Mouse (Mus musculus): ENCODE measurements around the gene Atp7b. TPM values are rescaled to one million over a fixed set of nuclear protein-coding genes. Genes with fewer than 3 reads are reported as not detected.

Atp7b gene
- polyA plus RNA-seq, 1 experiment from 2014 or later: 1.4 TPM

GRCm38 (mm10) chr8:21966646-21967045 lies 93.5 kb downstream of the Atp7b start:
- Histone ChIP-seq H3K4me3 (ENCODE audit: low read depth, low read length) (no peak overlapping the region), H3K27ac (ENCODE audit: low read depth, low read length) (no peak overlapping the region), H3K4me2 (ENCODE audit: low read depth, low read length) (no peak overlapping the region), H3K9me3 (ENCODE audit: control insufficient read depth, low read length) (no peaks in the 10 kb centered on the region), H3K27me3 (ENCODE audit: control insufficient read depth, insufficient read depth, low read length) (no peaks in the 10 kb centered on the region), H3K36me3 (ENCODE audit: control insufficient read depth, insufficient read depth, low read length) (no peaks in the 10 kb centered on the region), H3K4me1 (ENCODE audit: control insufficient read depth, insufficient read depth, low read length) (no peaks in the 10 kb centered on the region), H3K9ac (replicated peaks; ENCODE audit: low read depth, low read length) (no peak overlapping the region)
- 65% methylated on average over 1 of the region's 1 CpGs for WGBS
- no peak for ATAC-seq (ENCODE audit: low read depth)

- no peaks in the 10 kb centered on the region for H3K27me3 ChIP-seq (ENCODE audit: control insufficient read depth, insufficient read depth, low read length)
- H3K36me3 ChIP-seq (ENCODE audit: control insufficient read depth, insufficient read depth, low read length): no peaks in the 10 kb centered on the region
- H3K4me1 ChIP-seq (ENCODE audit: control insufficient read depth, insufficient read depth, low read length): no peaks in the 10 kb centered on the region
- H3K9ac ChIP-seq (replicated peaks; ENCODE audit: low read depth, low read length): no peak within 1 kb of the TSS
- no peak within 1 kb of the TSS for H3K4me2 ChIP-seq (ENCODE audit: low read depth, low read length)
- no peaks in the 10 kb centered on the region for H3K9me3 ChIP-seq (ENCODE audit: control insufficient read depth, low read length)
- ATAC-seq (ENCODE audit: low read depth): no peak
- H3K27ac ChIP-seq (ENCODE audit: low read depth, low read length): no peak within 1 kb of the TSS
- 94% methylated on average over 2 of the region's 2 CpGs for WGBS
- H3K4me3 ChIP-seq (ENCODE audit: low read depth, low read length): no peak within 1 kb of the TSS
Measured at GRCm38 (mm10) chr8:21958414-21958813, 101.7 kb downstream of the Atp7b start, which contains the start of gene Fam90a1a. TSS of gene Fam90a1a (plus strand) at chr8:21958714.

- WGBS: 87% methylated on average over 3 of the region's 3 CpGs
- ATAC-seq (ENCODE audit: low read depth): no peak
- Histone ChIP-seq H3K9me3 (ENCODE audit: control insufficient read depth, low read length) (no peaks in the 10 kb centered on the region), H3K9ac (replicated peaks; ENCODE audit: low read depth, low read length) (no peak overlapping the region), H3K27ac (ENCODE audit: low read depth, low read length) (no peak overlapping the region), H3K4me3 (ENCODE audit: low read depth, low read length) (no peak overlapping the region), H3K4me1 (ENCODE audit: control insufficient read depth, insufficient read depth, low read length) (no peaks in the 10 kb centered on the region), H3K27me3 (ENCODE audit: control insufficient read depth, insufficient read depth, low read length) (no peaks in the 10 kb centered on the region), H3K36me3 (ENCODE audit: control insufficient read depth, insufficient read depth, low read length) (no peaks in the 10 kb centered on the region), H3K4me2 (ENCODE audit: low read depth, low read length) (no peak overlapping the region)
Measured at GRCm38 (mm10) chr8:21956336-21956735, 103.8 kb downstream of the Atp7b start.

- no peak for ATAC-seq (ENCODE audit: low read depth)
- 8% methylated on average over 9 of the region's 9 CpGs for WGBS
Measured at GRCm38 (mm10) chr8:21955321-21955720, 104.8 kb downstream of the Atp7b start.

GRCm38 (mm10) chr8:21947311-21948017 lies 112.6 kb downstream of the Atp7b start:
- H3K4me1 ChIP-seq (ENCODE audit: control insufficient read depth, insufficient read depth, low read length): no peaks in the 10 kb centered on the region
- H3K36me3 ChIP-seq (ENCODE audit: control insufficient read depth, insufficient read depth, low read length): no peaks in the 10 kb centered on the region
- no peak overlapping the region for H3K4me2 ChIP-seq (ENCODE audit: low read depth, low read length)
- H3K27ac ChIP-seq (ENCODE audit: low read depth, low read length): no peak overlapping the region
- H3K9ac ChIP-seq (replicated peaks; ENCODE audit: low read depth, low read length): no peak overlapping the region
- H3K27me3 ChIP-seq (ENCODE audit: control insufficient read depth, insufficient read depth, low read length): no peaks in the 10 kb centered on the region
- H3K4me3 ChIP-seq (ENCODE audit: low read depth, low read length): no peak overlapping the region
- H3K9me3 ChIP-seq (ENCODE audit: control insufficient read depth, low read length): no peaks in the 10 kb centered on the region
- ATAC-seq (ENCODE audit: low read depth): no peak
- 63% methylated on average over 9 of the region's 9 CpGs for WGBS

More at GRCm38 (mm10) chr8:21955321-21955720, 104.8 kb downstream of the Atp7b start:
- no peak overlapping the region for H3K4me3 ChIP-seq (ENCODE audit: low read depth, low read length)
- no peaks in the 10 kb centered on the region for H3K9me3 ChIP-seq (ENCODE audit: control insufficient read depth, low read length)
- no peaks in the 10 kb centered on the region for H3K4me1 ChIP-seq (ENCODE audit: control insufficient read depth, insufficient read depth, low read length)
- H3K36me3 ChIP-seq (ENCODE audit: control insufficient read depth, insufficient read depth, low read length): no peaks in the 10 kb centered on the region
- no peak overlapping the region for H3K4me2 ChIP-seq (ENCODE audit: low read depth, low read length)
- H3K27ac ChIP-seq (ENCODE audit: low read depth, low read length): no peak overlapping the region
- no peak overlapping the region for H3K9ac ChIP-seq (replicated peaks; ENCODE audit: low read depth, low read length)
- no peaks in the 10 kb centered on the region for H3K27me3 ChIP-seq (ENCODE audit: control insufficient read depth, insufficient read depth, low read length)

GRCm38 (mm10) chr8:21946462-21946861 lies 113.6 kb downstream of the Atp7b start, which contains the start of gene Defb13:
TSS of gene Defb13 (plus strand) at chr8:21946762.
- H3K4me1 ChIP-seq (ENCODE audit: control insufficient read depth, insufficient read depth, low read length): no peaks in the 10 kb centered on the region
- no peaks in the 10 kb centered on the region for H3K27me3 ChIP-seq (ENCODE audit: control insufficient read depth, insufficient read depth, low read length)
- WGBS: 75% methylated on average over 6 of the region's 6 CpGs
- H3K36me3 ChIP-seq (ENCODE audit: control insufficient read depth, insufficient read depth, low read length): no peaks in the 10 kb centered on the region
- H3K27ac ChIP-seq (ENCODE audit: low read depth, low read length): no peak within 1 kb of the TSS
- no peak within 1 kb of the TSS for H3K4me3 ChIP-seq (ENCODE audit: low read depth, low read length)
- H3K4me2 ChIP-seq (ENCODE audit: low read depth, low read length): no peak within 1 kb of the TSS
- H3K9ac ChIP-seq (replicated peaks; ENCODE audit: low read depth, low read length): no peak within 1 kb of the TSS
- ATAC-seq (ENCODE audit: low read depth): no peak
- H3K9me3 ChIP-seq (ENCODE audit: control insufficient read depth, low read length): no peaks in the 10 kb centered on the region

Other genes starting within 250 kb of the Atp7b start
- gene Defb50, start 236.8 kb downstream of the Atp7b start, polyA plus RNA-seq (2014; fragmentation: Nextera tagmentation; extraction: Ambion mirVana): not detected in 2 replicates
- gene Defb2, start 220.4 kb downstream of the Atp7b start, polyA plus RNA-seq (2014; fragmentation: Nextera tagmentation; extraction: Ambion mirVana): not detected in 2 replicates
- not detected in 2 replicates for gene Defb10, start 201.4 kb downstream of the Atp7b start, polyA plus RNA-seq (2014; fragmentation: Nextera tagmentation; extraction: Ambion mirVana)
- not detected in 2 replicates for gene Defb9, start 174.9 kb downstream of the Atp7b start, polyA plus RNA-seq (2014; fragmentation: Nextera tagmentation; extraction: Ambion mirVana)
- gene Defb11, start 153.9 kb downstream of the Atp7b start, polyA plus RNA-seq (2014; fragmentation: Nextera tagmentation; extraction: Ambion mirVana): not detected in 2 replicates
- not detected in 2 replicates for gene Defb15, start 127.6 kb downstream of the Atp7b start, polyA plus RNA-seq (2014; fragmentation: Nextera tagmentation; extraction: Ambion mirVana)
- not detected in 2 replicates for gene Defb35, start 122.0 kb downstream of the Atp7b start, polyA plus RNA-seq (2014; fragmentation: Nextera tagmentation; extraction: Ambion mirVana)
- not detected in 2 replicates for gene Defb13, start 113.5 kb downstream of the Atp7b start, polyA plus RNA-seq (2014; fragmentation: Nextera tagmentation; extraction: Ambion mirVana)
- not detected in 2 replicates for gene Fam90a1a, start 101.6 kb downstream of the Atp7b start, polyA plus RNA-seq (2014; fragmentation: Nextera tagmentation; extraction: Ambion mirVana)
- gene Ccdc70, start 90.5 kb downstream of the Atp7b start, polyA plus RNA-seq (2014; fragmentation: Nextera tagmentation; extraction: Ambion mirVana): not detected in 2 replicates
- 39.6 and 42.5 TPM in 2 replicates for gene Alg11, start 416 bp upstream of the Atp7b start, polyA plus RNA-seq (2014; fragmentation: Nextera tagmentation; extraction: Ambion mirVana)
- 0.50 and 0.80 TPM in 2 replicates for gene Nek5, start 64.7 kb upstream of the Atp7b start, polyA plus RNA-seq (2014; fragmentation: Nextera tagmentation; extraction: Ambion mirVana)
- gene Nek3, start 106.1 kb upstream of the Atp7b start, polyA plus RNA-seq (2014; fragmentation: Nextera tagmentation; extraction: Ambion mirVana): 9.8 and 11.6 TPM in 2 replicates
- 8.0 and 12.6 TPM in 2 replicates for gene Ckap2, start 125.5 kb upstream of the Atp7b start, polyA plus RNA-seq (2014; fragmentation: Nextera tagmentation; extraction: Ambion mirVana)
- gene Vps36, start 132.5 kb upstream of the Atp7b start, polyA plus RNA-seq (2014; fragmentation: Nextera tagmentation; extraction: Ambion mirVana): 47.8 and 53.9 TPM in 2 replicates
- 4.4 and 9.2 TPM in 2 replicates for gene Thsd1, start 167.0 kb upstream of the Atp7b start, polyA plus RNA-seq (2014; fragmentation: Nextera tagmentation; extraction: Ambion mirVana)
- gene Tpte, start 223.1 kb upstream of the Atp7b start, polyA plus RNA-seq (2014; fragmentation: Nextera tagmentation; extraction: Ambion mirVana): not detected in 2 replicates